Mouse (Mus musculus): ENCODE measurements at regions not wholly inside any gene's neighbourhood (a gene's known extent, or its start where the extent isn't known, plus 50 kb on each side); places are given as distances from the start of the nearest gene placed in this dataset.

DNA sequence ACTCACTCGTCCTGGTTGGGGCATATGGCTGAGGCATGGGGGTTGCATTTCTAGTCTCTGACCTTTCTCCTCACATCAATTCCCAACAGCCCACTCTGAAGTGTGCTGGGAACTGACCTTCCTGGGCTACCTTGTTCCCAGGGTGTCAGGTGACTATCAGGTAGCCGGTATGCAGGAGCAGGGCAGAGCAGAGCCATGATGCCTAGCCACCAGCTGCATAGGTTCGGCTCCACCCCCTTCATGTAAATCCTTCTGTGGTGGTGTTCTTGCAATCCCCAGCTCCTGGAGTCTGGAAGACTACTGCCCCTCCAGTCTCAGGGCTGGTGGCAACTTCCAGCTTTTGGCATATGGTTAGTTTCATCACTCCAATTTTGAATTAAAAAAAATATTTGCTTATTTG, 221.0 kb downstream of the Gm5447 start:
- no peak for TF ChIP-seq CTCF (IDR thresholded peaks at IDR 0.05; ENCODE audit: low read depth)
- no peak for TF ChIP-seq EP300 (IDR thresholded peaks at IDR 0.05; ENCODE audit: low read depth)
